Mouse (Mus musculus) inflammation-experienced regulatory T-cells (primary cell): ENCODE results near the gene Nthl1. TPM values are rescaled to one million over a fixed set of nuclear protein-coding genes. Genes with fewer than 3 reads are reported as not detected.

Experiments
- polyA plus RNA-seq, 2 experiments: library from polyadenylated mRNA; unstranded; fragments of 100-300 nt; shearing (Covaris generic); gene quantifications; one replicate each; pipeline ENCODE4 v1.2.1; 2017

The Nthl1 gene
- 1 to 10 TPM; 5.8 to 8.3 TPM for polyA plus RNA-seq

DNA sequence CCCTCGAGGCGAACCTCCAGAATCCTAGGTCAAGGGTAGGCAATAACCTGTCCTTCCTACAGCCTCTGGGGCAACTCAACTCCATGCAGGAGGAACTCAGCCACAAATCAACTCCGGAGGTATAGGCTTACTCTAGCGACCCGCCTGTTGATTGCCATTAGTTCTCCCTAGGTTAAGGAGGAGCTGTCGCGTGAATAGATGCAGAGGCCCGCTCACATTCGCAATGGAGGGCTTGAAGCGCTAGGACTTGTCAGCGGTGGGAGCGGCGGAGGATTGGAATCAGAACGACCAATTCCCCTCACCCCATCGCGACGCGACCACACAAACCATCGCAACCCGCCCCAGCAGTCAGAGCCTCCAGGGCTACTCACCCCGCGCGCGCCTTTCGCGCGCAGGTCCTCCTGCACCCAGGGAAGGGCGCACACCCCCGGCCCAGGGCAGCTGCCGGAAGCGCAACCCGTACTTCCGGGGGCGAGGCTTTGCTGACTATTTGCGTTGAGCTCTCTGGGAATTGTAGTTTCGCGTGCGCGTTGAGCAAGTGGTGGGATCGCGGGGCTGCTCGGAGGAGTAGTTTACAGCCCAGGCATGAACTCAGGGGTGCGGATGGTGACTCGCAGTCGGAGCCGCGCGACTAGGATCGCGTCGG is at the start of gene Nthl1, which contains the start of gene Tsc2:
Nthl1 (plus strand) TSS at position 514 of the 646 bp plus-strand sequence.
Tsc2 (minus strand) TSS at position 464 of the 646 bp plus-strand sequence.

GRCm38 (mm10) chr17:24650070-24650616 is 17.7 kb downstream of the Nthl1 start, which contains the start of gene Slc9a3r2:
Slc9a3r2 (minus strand) TSS chr17:24650327.

GRCm38 (mm10) chr17:24658017-24658758 is 25.7 kb downstream of the Nthl1 start, which contains the start of gene Npw:
Npw (minus strand) TSS chr17:24658457.

DNA sequence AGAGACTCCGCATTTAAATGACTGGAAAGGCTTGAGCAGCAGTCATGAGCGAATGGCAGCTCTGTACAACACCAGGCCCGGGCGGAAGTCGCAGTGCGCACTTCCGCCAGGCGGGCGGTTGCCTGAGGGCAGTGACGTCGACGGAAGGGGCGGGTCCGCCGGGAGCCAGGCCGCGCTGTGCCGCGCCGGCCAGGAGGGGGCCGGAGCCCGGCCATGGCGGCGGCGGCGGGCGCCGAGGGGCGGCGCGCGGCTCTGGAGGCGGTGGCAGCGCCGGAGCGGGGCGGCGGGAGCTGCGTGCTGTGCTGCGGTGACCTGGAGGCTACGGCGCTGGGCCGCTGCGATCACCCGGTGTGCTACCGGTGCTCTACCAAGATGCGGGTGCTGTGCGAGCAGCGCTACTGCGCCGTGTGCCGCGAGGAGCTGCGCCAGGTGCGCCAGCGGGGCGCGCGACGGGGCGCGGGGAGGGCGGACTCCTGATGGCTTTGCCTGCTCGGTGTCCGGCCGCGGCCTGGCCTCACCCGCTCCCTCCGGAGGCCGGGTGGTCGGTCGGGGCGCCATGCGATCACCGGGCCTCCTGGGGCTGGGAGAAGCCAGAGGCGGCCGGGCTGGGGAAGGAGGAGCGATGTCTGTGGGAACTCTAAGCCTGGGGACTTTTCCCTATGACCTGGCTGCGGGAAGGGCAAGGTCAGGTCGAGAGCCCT is 37.2 kb downstream of the Nthl1 start, which contains the start of gene Zfp598:
Zfp598 (plus strand) TSS at position 143 of the 701 bp plus-strand sequence.

Other genes with a start within 250 kb of the Nthl1 start
- gene Rnps1, start 218.1 kb upstream of the Nthl1 start, polyA plus RNA-seq: 100 to 1,000 TPM; 167 to 196 TPM
- 100 to 1,000 TPM in 1 of 2 experiments, 10 to 100 TPM in 1; 73.6 to 103 TPM for gene Eci1, start 206.0 kb upstream of the Nthl1 start, polyA plus RNA-seq
- 10 to 100 TPM in 1 of 2 experiments, 1 to 10 TPM in 1; 4.8 to 10.4 TPM for gene Dnase1l2, start 189.6 kb upstream of the Nthl1 start, polyA plus RNA-seq
- 100 to 1,000 TPM; 101 to 133 TPM for gene E4f1, start 162.4 kb upstream of the Nthl1 start, polyA plus RNA-seq
- 10 to 100 TPM; 40.5 to 44.7 TPM for gene Pgp, start 162.3 kb upstream of the Nthl1 start, polyA plus RNA-seq
- under 1 TPM in 1 of 2 experiments, not detected in 1; 0.55 TPM for gene Bricd5, start 158.8 kb upstream of the Nthl1 start, polyA plus RNA-seq
- gene Mlst8, start 153.6 kb upstream of the Nthl1 start, polyA plus RNA-seq: 10 to 100 TPM; 20.4 to 29.8 TPM
- 1 to 10 TPM in 1 of 2 experiments, under 1 TPM in 1; 0.68 to 6.5 TPM for gene Caskin1, start 144.1 kb upstream of the Nthl1 start, polyA plus RNA-seq
- gene Traf7, start 104.7 kb upstream of the Nthl1 start, polyA plus RNA-seq: 10 to 100 TPM; 71.3 to 72.8 TPM
- gene Rab26, start 98.5 kb upstream of the Nthl1 start, polyA plus RNA-seq: 1 to 10 TPM; 5.4 to 9.0 TPM
- gene Pkd1, start 82.8 kb upstream of the Nthl1 start, polyA plus RNA-seq: 10 to 100 TPM; 42.0 to 67.1 TPM
- 10 to 100 TPM; 46.6 to 49.7 TPM for gene Tsc2, start 50 bp upstream of the Nthl1 start, polyA plus RNA-seq
- under 1 TPM in 1 of 2 experiments, not detected in 1; 0.68 TPM for gene Slc9a3r2, start 17.6 kb downstream of the Nthl1 start, polyA plus RNA-seq
- not detected for gene Npw, start 25.8 kb downstream of the Nthl1 start, polyA plus RNA-seq
- gene Zfp598, start 37.0 kb downstream of the Nthl1 start, polyA plus RNA-seq: 10 to 100 TPM; 18.3 to 27.2 TPM
- gene Syngr3, start 57.3 kb downstream of the Nthl1 start, polyA plus RNA-seq: 1 to 10 TPM in 1 of 2 experiments, under 1 TPM in 1; 0.42 to 1.3 TPM
- gene Gfer, start 63.5 kb downstream of the Nthl1 start, polyA plus RNA-seq: 10 to 100 TPM; 37.0 to 38.8 TPM
- 1 to 10 TPM; 2.3 to 3.1 TPM for gene Noxo1, start 63.6 kb downstream of the Nthl1 start, polyA plus RNA-seq
- gene Tbl3, start 75.0 kb downstream of the Nthl1 start, polyA plus RNA-seq: 10 to 100 TPM; 51.3 to 56.7 TPM
- under 1 TPM in 1 of 2 experiments, not detected in 1; 0.22 TPM for gene Rnf151, start 85.4 kb downstream of the Nthl1 start, polyA plus RNA-seq
- 100 to 1,000 TPM; 677 to 785 TPM for gene Rps2, start 85.4 kb downstream of the Nthl1 start, polyA plus RNA-seq
- gene Ndufb10, start 91.8 kb downstream of the Nthl1 start, polyA plus RNA-seq: 100 to 1,000 TPM; 194 to 233 TPM
- under 1 TPM in 1 of 2 experiments, not detected in 1; 0.27 TPM for gene Rpl3l, start 95.1 kb downstream of the Nthl1 start, polyA plus RNA-seq
- 10 to 100 TPM; 11.8 to 15.4 TPM for gene Msrb1, start 104.0 kb downstream of the Nthl1 start, polyA plus RNA-seq
- not detected for gene Hs3st6, start 120.3 kb downstream of the Nthl1 start, polyA plus RNA-seq
- gene Meiob, start 171.6 kb downstream of the Nthl1 start, polyA plus RNA-seq: 1 to 10 TPM in 1 of 2 experiments, under 1 TPM in 1; 0.28 to 1.3 TPM
- 10 to 100 TPM; 32.9 to 51.8 TPM for gene Hagh, start 207.5 kb downstream of the Nthl1 start, polyA plus RNA-seq
- gene Fahd1, start 217.7 kb downstream of the Nthl1 start, polyA plus RNA-seq: 1 to 10 TPM; 2.0 to 4.4 TPM
- under 1 TPM; 0.71 to 0.89 TPM for gene Igfals, start 233.3 kb downstream of the Nthl1 start, polyA plus RNA-seq